26 mouse cellular contexts compared by ENCODE assay signal in genomic region chr4:118693812-118694211, GRCm38 (mm10). TPM values are rescaled to one million over a fixed set of nuclear protein-coding genes. Genes with fewer than 3 reads are reported as not detected.
DNase-seq lines count a peak whose midpoint lies in the region; ATAC-seq lines count a peak whose summit lies in the region.
"Had no signal": no experiment of that assay in that cellular context is flagged by ENCODE, and none has a peak within 500 bp of the region (broad histone marks: within the 10 kb centered on the region; RNA-seq: fewer than 3 reads in every experiment).

No protein-coding gene starts in this region.

- H3K9me3 ChIP-seq in forebrain, embryonic 14.5 days (replicated peaks; ENCODE audit: control insufficient read depth, low read length), result no peaks in the 10 kb centered on the region
- H3K9me3 ChIP-seq in forebrain, embryonic 15.5 days, result no peaks in the 10 kb centered on the region
- no peaks in the 10 kb centered on the region for H3K9me3 ChIP-seq in heart, embryonic 10.5 days
- no peaks in the 10 kb centered on the region for H3K9me3 ChIP-seq in heart, embryonic 11.5 days (replicated peaks; ENCODE audit: control insufficient read depth, low read length)
- H3K9me3 ChIP-seq in midbrain, embryonic 13.5 days, result no peaks in the 10 kb centered on the region
- H3K9me3 ChIP-seq in midbrain, embryonic 15.5 days, result no peaks in the 10 kb centered on the region
- H3K9me3 ChIP-seq: embryonic facial prominence, embryonic 12.5 days; G1E; heart, embryonic 15.5 days had no signal

- H3K27ac ChIP-seq in forebrain, embryonic 14.5 days (ENCODE audit: low read depth, low read length), result no peak overlapping the region
- H3K27ac ChIP-seq in forebrain, embryonic 15.5 days (replicated peaks), result no peak overlapping the region
- H3K27ac ChIP-seq in heart, embryonic 10.5 days, result no peak overlapping the region
- H3K27ac ChIP-seq in heart, embryonic 11.5 days (ENCODE audit: low read depth, low read length), result no peak overlapping the region
- no peak overlapping the region for H3K27ac ChIP-seq in midbrain, embryonic 13.5 days
- no peak overlapping the region for H3K27ac ChIP-seq in midbrain, embryonic 15.5 days
- H3K27ac ChIP-seq: embryonic facial prominence, embryonic 12.5 days; heart, embryonic 15.5 days had no signal

- no peak overlapping the region for H3K9ac ChIP-seq in forebrain, embryonic 14.5 days (ENCODE audit: low read length)
- H3K9ac ChIP-seq in forebrain, embryonic 15.5 days (replicated peaks), result no peak overlapping the region
- no peak overlapping the region for H3K9ac ChIP-seq in heart, embryonic 11.5 days (ENCODE audit: low read depth, low read length)
- H3K9ac ChIP-seq in midbrain, embryonic 13.5 days (replicated peaks), result no peak overlapping the region
- no peak overlapping the region for H3K9ac ChIP-seq in midbrain, embryonic 15.5 days
- H3K9ac ChIP-seq: embryonic facial prominence, embryonic 12.5 days; heart, embryonic 15.5 days had no signal

- H3K4me3 ChIP-seq in forebrain, embryonic 14.5 days (ENCODE audit: low read depth, low read length), result no peak overlapping the region
- no peak overlapping the region for H3K4me3 ChIP-seq in forebrain, embryonic 15.5 days
- no peak overlapping the region for H3K4me3 ChIP-seq in heart, embryonic 10.5 days
- H3K4me3 ChIP-seq in heart, embryonic 11.5 days (ENCODE audit: low read depth, low read length), result no peak overlapping the region
- no peak overlapping the region for H3K4me3 ChIP-seq in midbrain, embryonic 13.5 days (replicated peaks)
- no peak overlapping the region for H3K4me3 ChIP-seq in midbrain, embryonic 15.5 days
- H3K4me3 ChIP-seq: embryonic facial prominence, embryonic 12.5 days; heart, embryonic 15.5 days had no signal

- no peak for ATAC-seq in forebrain, embryonic 14.5 days
- ATAC-seq in forebrain, embryonic 15.5 days (replicated peaks), result no peak
- no peak for ATAC-seq in heart, embryonic 11.5 days (replicated peaks; ENCODE audit: insufficient number of reproducible peaks, low FRiP score, low TSS enrichment)
- ATAC-seq in midbrain, embryonic 13.5 days, result 0 out of 2 replicates have a peak, but pooled peaks have one; percentile 24
- no peak for ATAC-seq in midbrain, embryonic 15.5 days (replicated peaks)
- ATAC-seq: CD4-positive, CD25-positive, alpha-beta regulatory T cell, adult 4 months; inflammation-experienced regulatory T-cells, adult 6 months; intestine, postnatal 0 days had no signal

- DNase-seq in forebrain, embryonic 14.5 days (ENCODE audit: low spot score), result peak; percentile 2
- DNase-seq in heart, embryonic 10.5 days (ENCODE audit: low spot score), result peak; percentile 31
- DNase-seq in brain, adult 2 months (ENCODE audit: low read depth, low spot score), result peak; percentile 29
- no peak for DNase-seq in kidney, postnatal 14 days
- DNase-seq: adrenal gland, adult 8-10 months; adrenal gland, postnatal 36 days; B cell, adult 2 months; cerebellum, adult 11-12 months; cerebellum, adult 9-10 months; cerebellum, postnatal 25 days; gastrocnemius, postnatal 14 days; heart, postnatal 14 days had no signal

- 36% methylated on average over 2 of the region's 2 CpGs for whole genome bisulfite sequencing in forebrain, embryonic 14.5 days
- 19% methylated on average over 2 of the region's 2 CpGs for WGBS in forebrain, embryonic 15.5 days
- WGBS in heart, embryonic 10.5 days, result 59% methylated on average over 2 of the region's 2 CpGs
- WGBS in heart, embryonic 11.5 days (ENCODE audit: insufficient replicate concordance), result 45% methylated on average over 2 of the region's 2 CpGs
- WGBS in midbrain, embryonic 13.5 days, result 33% methylated on average over 2 of the region's 2 CpGs
- 31% methylated on average over 2 of the region's 2 CpGs for WGBS in midbrain, embryonic 15.5 days

- H3K4me2 ChIP-seq in forebrain, embryonic 14.5 days (ENCODE audit: low read length), result no peak overlapping the region
- H3K4me2 ChIP-seq in forebrain, embryonic 15.5 days (replicated peaks), result no peak overlapping the region
- H3K4me2 ChIP-seq in heart, embryonic 11.5 days, result no peak overlapping the region
- H3K4me2 ChIP-seq in midbrain, embryonic 13.5 days (replicated peaks), result no peak overlapping the region
- no peak overlapping the region for H3K4me2 ChIP-seq in midbrain, embryonic 15.5 days
- H3K4me2 ChIP-seq: embryonic facial prominence, embryonic 12.5 days; heart, embryonic 15.5 days had no signal

- H3K27me3 ChIP-seq in forebrain, embryonic 14.5 days (replicated peaks; ENCODE audit: control insufficient read depth, insufficient read depth, low read length), result no peaks in the 10 kb centered on the region
- H3K27me3 ChIP-seq in forebrain, embryonic 15.5 days, result no peaks in the 10 kb centered on the region
- H3K27me3 ChIP-seq in heart, embryonic 10.5 days (ENCODE audit: insufficient read depth, poor library complexity, severe bottlenecking), result 0 out of 2 replicates have a peak, but pooled peaks cover 6% of the 10 kb centered on the region
- H3K27me3 ChIP-seq in heart, embryonic 11.5 days (ENCODE audit: control insufficient read depth, insufficient read depth, low read length), result no peaks in the 10 kb centered on the region
- H3K27me3 ChIP-seq in midbrain, embryonic 13.5 days, result no peaks in the 10 kb centered on the region
- H3K27me3 ChIP-seq in midbrain, embryonic 15.5 days (replicated peaks), result no peaks in the 10 kb centered on the region
- H3K27me3 ChIP-seq: embryonic facial prominence, embryonic 12.5 days had no signal

- H3K4me1 ChIP-seq in forebrain, embryonic 14.5 days (ENCODE audit: control insufficient read depth, insufficient read depth, low read length), result no peaks in the 10 kb centered on the region
- peaks cover 3% of the 10 kb centered on the region; the same call in 1 of the 2 replicates for H3K4me1 ChIP-seq in forebrain, embryonic 15.5 days
- H3K4me1 ChIP-seq in heart, embryonic 10.5 days, result no peaks in the 10 kb centered on the region
- H3K4me1 ChIP-seq in heart, embryonic 11.5 days (ENCODE audit: control insufficient read depth, insufficient read depth, low read length), result no peaks in the 10 kb centered on the region
- 0 out of 2 replicates have a peak, but pooled peaks cover 2% of the 10 kb centered on the region for H3K4me1 ChIP-seq in midbrain, embryonic 13.5 days (replicated peaks)
- no peaks in the 10 kb centered on the region for H3K4me1 ChIP-seq in midbrain, embryonic 15.5 days
- H3K4me1 ChIP-seq: embryonic facial prominence, embryonic 12.5 days; heart, embryonic 15.5 days had no signal

- no peaks in the 10 kb centered on the region for H3K36me3 ChIP-seq in forebrain, embryonic 14.5 days (ENCODE audit: control insufficient read depth, insufficient read depth, low read length)
- no peaks in the 10 kb centered on the region for H3K36me3 ChIP-seq in forebrain, embryonic 15.5 days
- H3K36me3 ChIP-seq in heart, embryonic 10.5 days, result no peaks in the 10 kb centered on the region
- H3K36me3 ChIP-seq in heart, embryonic 11.5 days (ENCODE audit: control insufficient read depth, insufficient read depth, low read length), result no peaks in the 10 kb centered on the region
- no peaks in the 10 kb centered on the region for H3K36me3 ChIP-seq in midbrain, embryonic 13.5 days
- no peaks in the 10 kb centered on the region for H3K36me3 ChIP-seq in midbrain, embryonic 15.5 days (replicated peaks)
- H3K36me3 ChIP-seq: embryonic facial prominence, embryonic 12.5 days; G1E; heart, embryonic 15.5 days had no signal

RNA-seq across cellular contexts. Expression of gene Olfr1342, which starts 1.3 kb away (rescaled TPM):
- not detected in 2 replicates for polyA plus RNA-seq in forebrain, embryonic 14.5 days (2014; fragmentation: Nextera tagmentation; extraction: Ambion mirVana)
- polyA plus RNA-seq in forebrain, embryonic 15.5 days (2015; fragmentation: Nextera tagmentation; extraction: Ambion mirVana), result 0.06 TPM in 1 of 2 replicates, not detected in the other
- polyA plus RNA-seq in heart, embryonic 10.5 days (2016; fragmentation: Nextera tagmentation; extraction: Ambion mirVana), result not detected in 2 replicates
- polyA plus RNA-seq in heart, embryonic 11.5 days (2014; fragmentation: Nextera tagmentation; extraction: Ambion mirVana), result not detected in 2 replicates
- not detected in 2 replicates for polyA plus RNA-seq in midbrain, embryonic 13.5 days (2015; fragmentation: Nextera tagmentation; extraction: Ambion mirVana)
- polyA plus RNA-seq in midbrain, embryonic 15.5 days (2015; fragmentation: Nextera tagmentation; extraction: Ambion mirVana), result not detected in 2 replicates
- polyA plus RNA-seq: cortical plate, adult 2 months; frontal cortex, adult 2 months; G1E; heart, embryonic 15.5 days; inflammation-experienced regulatory T-cells, adult 6 months; intestine, postnatal 0 days had no signal

RNA-seq across cellular contexts. Expression of gene Olfr1341, which starts 9.5 kb away (rescaled TPM):
- not detected in 2 replicates for polyA plus RNA-seq in forebrain, embryonic 14.5 days (2014; fragmentation: Nextera tagmentation; extraction: Ambion mirVana)
- polyA plus RNA-seq in forebrain, embryonic 15.5 days (2015; fragmentation: Nextera tagmentation; extraction: Ambion mirVana), result not detected in 2 replicates
- polyA plus RNA-seq in heart, embryonic 10.5 days (2016; fragmentation: Nextera tagmentation; extraction: Ambion mirVana), result 0.03 TPM in 1 of 2 replicates, not detected in the other
- not detected in 2 replicates for polyA plus RNA-seq in heart, embryonic 11.5 days (2014; fragmentation: Nextera tagmentation; extraction: Ambion mirVana)
- polyA plus RNA-seq in midbrain, embryonic 13.5 days (2015; fragmentation: Nextera tagmentation; extraction: Ambion mirVana), result not detected in 2 replicates
- not detected in 2 replicates for polyA plus RNA-seq in midbrain, embryonic 15.5 days (2015; fragmentation: Nextera tagmentation; extraction: Ambion mirVana)
- polyA plus RNA-seq: cortical plate, adult 2 months; embryonic facial prominence, embryonic 12.5 days; forebrain, embryonic 11.5 days; G1E; heart, embryonic 15.5 days; inflammation-experienced regulatory T-cells, adult 6 months; intestine, postnatal 0 days had no signal

RNA-seq across cellular contexts. Expression of gene Olfr1340, which starts 26.1 kb away (rescaled TPM):
- not detected in 2 replicates for polyA plus RNA-seq in forebrain, embryonic 14.5 days (2014; fragmentation: Nextera tagmentation; extraction: Ambion mirVana)
- polyA plus RNA-seq in forebrain, embryonic 15.5 days (2015; fragmentation: Nextera tagmentation; extraction: Ambion mirVana), result not detected in 2 replicates
- polyA plus RNA-seq in heart, embryonic 10.5 days (2016; fragmentation: Nextera tagmentation; extraction: Ambion mirVana), result not detected in 2 replicates
- polyA plus RNA-seq in heart, embryonic 11.5 days (2014; fragmentation: Nextera tagmentation; extraction: Ambion mirVana), result not detected in 2 replicates
- polyA plus RNA-seq in midbrain, embryonic 13.5 days (2015; fragmentation: Nextera tagmentation; extraction: Ambion mirVana), result not detected in 2 replicates
- polyA plus RNA-seq in midbrain, embryonic 15.5 days (2015; fragmentation: Nextera tagmentation; extraction: Ambion mirVana), result not detected in 2 replicates
- polyA plus RNA-seq: CD4-positive, CD25-positive, alpha-beta regulatory T cell, adult 4 months; cortical plate, adult 2 months; embryonic facial prominence, embryonic 12.5 days; forebrain, embryonic 11.5 days; frontal cortex, adult 2 months; G1E; gonadal fat pad, adult 2 months; heart, embryonic 15.5 days; inflammation-experienced regulatory T-cells, adult 6 months; intestine, postnatal 0 days had no signal

RNA-seq across cellular contexts. Expression of gene Olfr62, which starts 35.1 kb away (rescaled TPM):
- not detected in 2 replicates for polyA plus RNA-seq in forebrain, embryonic 14.5 days (2014; fragmentation: Nextera tagmentation; extraction: Ambion mirVana)
- polyA plus RNA-seq in forebrain, embryonic 15.5 days (2015; fragmentation: Nextera tagmentation; extraction: Ambion mirVana), result not detected in 2 replicates
- polyA plus RNA-seq in heart, embryonic 10.5 days (2016; fragmentation: Nextera tagmentation; extraction: Ambion mirVana), result not detected in 2 replicates
- polyA plus RNA-seq in heart, embryonic 11.5 days (2014; fragmentation: Nextera tagmentation; extraction: Ambion mirVana), result not detected in 2 replicates
- not detected in 2 replicates for polyA plus RNA-seq in midbrain, embryonic 13.5 days (2015; fragmentation: Nextera tagmentation; extraction: Ambion mirVana)
- polyA plus RNA-seq in midbrain, embryonic 15.5 days (2015; fragmentation: Nextera tagmentation; extraction: Ambion mirVana), result not detected in 2 replicates
- polyA plus RNA-seq: CD4-positive, CD25-positive, alpha-beta regulatory T cell, adult 4 months; cortical plate, adult 2 months; embryonic facial prominence, embryonic 12.5 days; forebrain, embryonic 11.5 days; frontal cortex, adult 2 months; G1E; gonadal fat pad, adult 2 months; heart, embryonic 15.5 days; inflammation-experienced regulatory T-cells, adult 6 months; intestine, postnatal 0 days had no signal

RNA-seq across cellular contexts. Expression of gene Olfr1339, which starts 38.2 kb away (rescaled TPM):
- not detected in 2 replicates for polyA plus RNA-seq in forebrain, embryonic 14.5 days (2014; fragmentation: Nextera tagmentation; extraction: Ambion mirVana)
- polyA plus RNA-seq in forebrain, embryonic 15.5 days (2015; fragmentation: Nextera tagmentation; extraction: Ambion mirVana), result not detected in 2 replicates
- not detected in 2 replicates for polyA plus RNA-seq in heart, embryonic 10.5 days (2016; fragmentation: Nextera tagmentation; extraction: Ambion mirVana)
- polyA plus RNA-seq in heart, embryonic 11.5 days (2014; fragmentation: Nextera tagmentation; extraction: Ambion mirVana), result not detected in 2 replicates
- not detected in 2 replicates for polyA plus RNA-seq in midbrain, embryonic 13.5 days (2015; fragmentation: Nextera tagmentation; extraction: Ambion mirVana)
- not detected in 2 replicates for polyA plus RNA-seq in midbrain, embryonic 15.5 days (2015; fragmentation: Nextera tagmentation; extraction: Ambion mirVana)
- polyA plus RNA-seq: CD4-positive, CD25-positive, alpha-beta regulatory T cell, adult 4 months; cortical plate, adult 2 months; embryonic facial prominence, embryonic 12.5 days; G1E; gonadal fat pad, adult 2 months; heart, embryonic 15.5 days; inflammation-experienced regulatory T-cells, adult 6 months; intestine, postnatal 0 days had no signal
